Mouse (Mus musculus): ENCODE data around the gene Gm5089. TPM values are rescaled to one million over a fixed set of nuclear protein-coding genes. Genes with fewer than 3 reads are reported as not detected.

The Gm5089 gene
- polyA plus RNA-seq, 1 experiment from 2014 or later = 2.4 TPM

Other genes starting within 250 kb of the Gm5089 start
- gene Zic5, start 14.6 kb upstream of the Gm5089 start, polyA plus RNA-seq (2016; fragmentation: Nextera tagmentation; extraction: Ambion mirVana) = 16.5 and 20.3 TPM in 2 replicates
- 7.2 and 10.1 TPM in 2 replicates for gene Zic2, start 24.3 kb upstream of the Gm5089 start, polyA plus RNA-seq (2016; fragmentation: Nextera tagmentation; extraction: Ambion mirVana)
- 0.24 and 0.29 TPM in 2 replicates for gene Gm10837, start 39.5 kb upstream of the Gm5089 start, polyA plus RNA-seq (2016; fragmentation: Nextera tagmentation; extraction: Ambion mirVana)
- gene Pcca, start 83.2 kb upstream of the Gm5089 start, polyA plus RNA-seq (2016; fragmentation: Nextera tagmentation; extraction: Ambion mirVana) = 25.6 and 29.3 TPM in 2 replicates

Measured in hindbrain, embryonic 10.5 days (tissue).